Mouse (Mus musculus) lung, postnatal 36 days (tissue): ENCODE measurements around the gene Cep44.

Source experiments
- DNase-seq: peaks from one replicate; pipeline ENCODE4 v3.0.0; 2022; ENCODE audit warnings: mixed read lengths

Cep44 gene

DNA sequence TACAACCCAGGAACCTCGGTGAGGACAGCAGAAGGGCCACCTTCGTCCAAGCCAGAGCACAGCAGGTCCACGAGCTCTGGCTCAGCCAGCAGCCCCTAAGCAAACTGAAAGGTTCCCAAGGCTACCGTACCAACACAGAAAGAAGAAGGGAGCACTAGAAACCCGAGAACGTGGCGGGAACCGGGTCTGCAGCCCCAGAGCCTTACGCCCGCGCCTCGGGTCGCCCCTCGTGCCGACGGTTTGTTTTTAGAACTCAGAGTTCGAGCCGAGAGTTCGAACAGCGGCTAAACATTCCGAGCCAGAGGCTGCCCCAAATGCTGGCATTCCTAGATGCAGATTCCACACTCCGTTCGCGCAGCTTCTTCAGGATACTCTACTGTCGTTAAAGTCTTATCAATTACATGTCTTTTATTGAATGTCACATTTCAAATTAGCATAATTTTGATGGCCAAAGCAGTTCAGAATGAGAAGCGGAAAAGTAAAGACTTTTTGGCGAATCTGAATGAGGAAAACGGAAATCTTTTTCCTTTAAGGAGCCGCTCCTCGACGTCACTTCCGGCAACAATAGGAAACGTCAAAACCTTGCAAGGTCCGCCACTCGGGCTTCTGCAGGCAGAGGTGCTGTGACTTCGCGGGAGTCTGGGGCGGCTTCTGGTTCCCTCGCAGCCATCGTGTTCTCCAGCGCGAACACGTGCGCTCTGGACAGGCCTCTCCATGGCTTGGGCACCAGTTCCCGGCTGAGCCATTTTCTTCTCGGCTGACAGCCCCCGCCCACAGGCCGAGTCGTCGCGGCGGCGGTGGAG is at the start of gene Cep44, which contains the start of gene Fbxo8:
Gene Cep44, minus strand, starts transcription at position 490 of the 803 bp plus-strand sequence.
Gene Fbxo8, plus strand, starts transcription at position 533 of the 803 bp plus-strand sequence.
- peak; percentile 91 for DNase-seq

DNA sequence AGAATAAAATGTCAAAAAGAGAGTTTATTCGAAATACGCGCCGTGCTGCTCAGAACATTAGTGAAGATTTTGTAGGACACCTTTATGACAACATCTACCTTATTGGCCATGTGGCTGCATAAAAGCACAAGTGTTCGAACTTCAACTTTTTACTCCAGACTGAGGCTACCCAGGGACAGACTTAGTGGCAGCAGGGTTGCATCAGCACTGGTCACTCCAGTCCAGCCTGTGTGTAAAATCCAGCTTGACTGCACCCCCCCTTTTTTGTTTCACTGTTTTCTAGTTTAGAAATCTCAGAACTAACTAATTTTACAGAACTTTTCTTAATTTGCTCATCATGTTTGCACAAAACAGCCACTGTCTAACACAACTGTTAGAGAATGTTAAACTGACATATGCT is 40.7 kb upstream of the Cep44 start:
- no peak for DNase-seq

DNA sequence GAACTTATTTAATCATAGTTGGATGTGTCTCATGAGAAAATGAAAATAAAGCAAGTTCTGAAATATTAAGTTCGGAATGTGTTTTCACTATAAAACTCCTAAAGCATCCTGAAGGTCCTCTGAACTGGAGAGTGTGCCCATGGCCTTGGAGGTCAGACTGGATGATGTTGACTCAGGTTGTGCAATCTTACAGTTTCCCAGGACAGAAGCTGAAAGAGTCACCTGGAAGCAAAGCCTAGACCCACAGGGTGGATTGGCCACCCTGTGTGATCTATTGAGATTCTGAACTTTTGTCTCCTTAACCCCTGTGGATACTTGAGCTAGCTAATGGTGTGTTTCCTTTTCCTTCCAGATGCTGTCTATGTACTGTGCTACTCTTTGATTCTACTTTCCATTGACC is 40.2 kb upstream of the Cep44 start:
- DNase-seq = peak; percentile 20

DNA sequence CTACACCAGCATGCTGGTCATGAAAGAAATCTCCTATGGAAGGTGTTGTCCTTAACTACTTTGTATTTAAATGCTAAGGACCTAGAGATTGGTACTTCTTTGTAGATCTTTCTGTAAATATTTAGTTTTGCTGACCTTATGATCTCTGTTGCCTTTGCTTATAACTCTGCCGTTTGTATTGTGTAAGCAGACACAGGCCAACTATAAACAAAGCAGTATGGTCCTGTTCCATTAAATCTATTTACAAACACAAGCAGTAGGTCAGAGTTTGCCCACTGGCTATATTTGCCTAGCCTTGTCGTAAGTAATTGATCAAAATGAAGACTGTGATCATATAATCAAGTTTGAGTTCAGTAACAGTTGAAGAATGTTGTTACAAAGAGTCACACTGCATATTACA is 38.2 kb upstream of the Cep44 start:
- DNase-seq = no peak

DNA sequence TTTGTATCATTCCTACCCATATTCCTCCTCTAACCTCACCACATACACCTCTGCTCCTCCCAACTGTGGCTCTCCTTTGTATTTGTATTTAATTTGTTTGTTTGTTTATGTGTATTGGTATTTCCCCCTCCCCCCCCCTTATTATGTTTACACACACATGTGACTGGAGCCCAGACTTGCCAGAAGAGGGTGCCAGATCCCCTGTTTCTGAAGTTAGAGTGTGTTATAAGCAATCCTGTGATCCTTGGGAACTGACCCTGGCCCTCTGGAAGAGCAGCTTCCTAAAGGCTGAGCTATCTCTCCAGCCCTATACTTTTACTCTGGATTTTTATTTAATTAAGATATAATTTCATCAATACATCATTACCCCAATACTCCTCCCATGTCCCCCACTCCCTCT is 32.0 kb upstream of the Cep44 start:
- peak; percentile 32 for DNase-seq

DNA sequence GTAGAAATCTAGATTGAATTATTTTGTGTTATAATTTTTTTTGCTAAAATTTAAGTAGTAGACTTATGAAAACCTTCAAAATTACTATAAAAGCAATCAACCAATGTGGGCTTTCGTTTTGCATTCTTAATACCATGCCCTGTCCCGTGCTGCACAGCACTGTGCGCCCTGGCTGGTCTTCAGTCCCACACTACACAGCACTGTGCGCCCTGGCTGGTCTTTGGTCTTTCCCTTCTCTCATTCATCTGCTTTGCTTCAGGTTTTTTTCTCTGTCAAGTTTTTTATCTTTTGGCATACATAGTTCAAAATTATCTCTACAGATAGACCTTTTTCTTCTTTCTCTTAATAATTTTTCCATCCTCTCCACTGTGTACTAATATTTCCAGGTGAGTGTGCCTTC is 30.1 kb upstream of the Cep44 start:
- no peak for DNase-seq

DNA sequence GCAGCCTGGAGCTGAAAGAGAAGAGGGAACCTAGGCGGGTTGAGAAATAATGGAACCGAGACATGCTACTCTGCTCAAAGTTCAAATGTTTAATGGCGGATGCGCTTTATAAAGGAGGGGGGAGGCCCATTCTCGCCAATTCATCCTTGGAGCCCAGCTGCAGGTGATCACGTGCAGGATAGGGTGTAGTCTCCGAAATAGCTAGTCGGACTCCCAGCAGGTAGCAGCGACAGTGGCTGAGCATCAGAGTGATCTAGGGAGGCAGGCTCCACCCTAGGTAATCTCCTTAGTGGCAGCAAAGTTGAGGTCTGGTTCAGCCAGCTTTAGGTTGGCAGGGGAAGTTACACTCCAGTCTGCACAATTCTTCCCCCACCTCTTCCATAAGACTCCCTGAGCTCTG is 16.0 kb upstream of the Cep44 start:
- no peak for DNase-seq

DNA sequence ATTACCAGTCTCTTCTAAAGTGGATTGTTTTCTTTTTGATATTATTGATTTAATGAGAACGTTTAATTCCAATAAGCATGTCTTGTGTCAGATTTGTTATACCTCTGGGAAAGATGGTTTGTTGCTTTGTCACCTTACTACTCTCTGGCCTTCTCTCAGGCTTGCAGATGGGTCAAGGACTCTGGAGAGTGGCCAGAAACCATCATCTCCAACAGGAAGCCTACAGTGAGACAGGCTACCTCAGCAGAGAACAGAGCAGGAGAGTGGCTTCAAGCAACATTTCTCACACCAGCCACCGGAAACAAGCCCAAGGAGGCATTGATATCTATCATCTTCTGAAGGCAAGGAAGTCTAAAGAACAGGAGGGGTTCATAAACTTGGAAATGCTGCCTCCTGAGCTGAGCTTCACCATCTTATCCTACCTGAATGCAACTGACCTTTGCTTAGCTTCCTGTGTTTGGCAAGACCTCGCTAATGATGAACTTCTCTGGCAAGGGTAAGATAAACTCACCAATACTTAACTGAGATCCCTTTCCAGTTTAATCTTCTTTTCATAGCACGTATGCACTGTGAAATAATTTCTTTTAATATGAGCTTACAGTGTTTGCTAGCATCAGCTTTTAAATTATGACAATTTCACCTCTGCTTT is 13.7 kb upstream of the Cep44 start:
- no peak for DNase-seq

DNA sequence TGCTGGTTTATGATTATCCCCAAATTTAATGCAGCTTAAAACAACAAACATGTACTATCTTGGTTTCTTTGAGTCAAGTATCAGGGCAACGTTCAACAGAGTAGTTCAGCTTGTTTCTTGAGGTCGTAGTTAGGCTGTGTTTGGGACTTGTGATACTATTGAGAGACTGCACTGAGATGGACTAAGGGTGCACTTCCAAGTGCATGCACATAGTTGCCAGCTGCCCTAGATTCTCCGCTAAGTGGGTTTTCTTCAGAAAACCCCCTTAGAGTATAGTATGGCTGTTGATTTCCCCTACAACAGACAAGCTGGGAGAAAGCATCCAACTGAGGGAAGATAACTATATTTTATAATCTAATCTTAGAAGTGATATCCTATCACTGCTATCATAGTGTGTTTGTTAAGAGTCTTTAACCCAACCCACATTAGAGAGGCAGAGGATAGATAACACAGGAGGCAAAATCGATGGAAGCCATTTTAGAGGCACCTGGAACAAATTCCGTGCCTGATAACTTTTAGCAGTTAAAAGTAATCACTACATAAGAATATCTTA is 1.8 kb upstream of the Cep44 start:
- DNase-seq = no peak

DNA sequence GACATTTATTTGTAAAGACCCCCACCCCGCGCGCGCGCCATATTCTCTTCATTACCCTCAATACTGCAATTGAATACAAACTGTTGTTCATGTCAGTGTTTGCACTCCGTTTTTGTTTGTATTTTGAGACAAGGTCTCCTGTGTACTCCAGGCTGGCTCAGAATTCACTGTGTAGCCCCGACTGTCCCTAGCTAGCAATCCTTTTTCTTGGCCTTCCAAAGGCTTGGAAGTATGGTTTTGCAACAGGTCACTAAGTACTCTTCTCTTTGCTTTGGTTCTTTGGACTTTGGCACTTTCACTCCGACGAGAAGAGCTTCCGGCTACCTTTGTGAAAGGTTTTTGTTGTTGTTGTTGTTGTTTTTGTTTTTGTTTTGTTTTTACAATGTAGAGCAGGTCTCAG is 1.2 kb upstream of the Cep44 start:
- DNase-seq = no peak

DNA sequence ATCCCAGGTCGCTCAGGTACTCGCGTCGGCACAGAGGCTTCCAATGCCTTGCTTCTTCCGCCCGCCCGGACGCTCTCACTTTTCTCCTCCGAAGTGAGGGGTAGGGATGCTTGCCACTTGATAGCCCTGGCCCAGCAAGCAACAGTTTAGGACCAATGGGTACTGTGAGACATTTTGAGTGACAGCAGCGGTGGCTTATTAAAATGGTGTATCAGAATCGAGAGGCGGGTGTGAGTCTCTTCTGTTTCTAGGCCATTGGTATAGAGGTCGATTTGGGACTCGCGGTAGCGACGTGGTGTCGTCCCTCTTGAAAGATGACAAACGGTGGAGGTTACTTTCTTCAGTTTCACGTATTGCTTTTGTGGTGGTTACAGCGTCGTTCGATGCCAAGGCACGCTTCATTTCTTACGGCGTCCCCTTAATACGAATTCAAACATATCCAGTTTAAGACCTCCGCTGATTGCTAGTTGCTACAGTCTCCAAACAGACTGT is 560 bp upstream of the Cep44 start:
- DNase-seq = peak; percentile 98

DNA sequence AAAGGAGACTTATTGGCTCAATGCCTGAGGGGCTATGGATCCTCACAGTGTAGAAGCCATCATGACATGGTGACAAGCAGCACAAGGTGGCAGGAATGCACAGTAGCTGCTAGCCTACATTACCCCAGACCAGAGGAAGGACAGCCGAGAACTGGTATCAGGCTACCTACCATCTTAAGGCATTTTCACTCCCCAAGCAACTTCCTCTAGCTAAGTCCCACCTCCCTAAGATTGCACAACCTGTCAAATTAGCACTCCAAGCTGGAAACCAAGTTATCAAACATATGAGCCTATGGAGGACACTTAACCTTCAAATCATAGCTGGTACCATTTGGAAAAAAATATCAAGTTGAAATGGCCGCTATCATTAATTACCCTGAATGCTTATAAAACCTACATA is 3.0 kb downstream of the Cep44 start:
- peak; percentile 6 for DNase-seq

DNA sequence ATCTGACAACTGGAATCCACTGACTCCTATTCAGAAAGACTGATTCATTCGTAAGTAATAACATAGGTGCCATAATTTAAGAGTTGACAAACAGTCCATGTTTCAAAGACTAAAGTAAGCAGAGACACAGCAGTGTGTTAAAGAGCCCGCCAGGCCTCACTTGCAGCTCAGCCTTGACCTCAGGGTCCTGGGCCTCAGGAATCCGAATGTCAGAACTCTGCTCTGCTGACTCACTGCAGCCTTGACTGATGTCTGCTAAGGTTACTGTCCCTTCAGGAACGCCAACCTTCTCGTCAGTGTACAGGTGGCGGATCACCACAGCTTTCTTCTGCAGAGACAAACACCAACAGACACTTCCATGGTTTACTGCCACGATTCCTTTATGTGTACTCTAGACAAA is 10.1 kb downstream of the Cep44 start:
- no peak for DNase-seq

DNA sequence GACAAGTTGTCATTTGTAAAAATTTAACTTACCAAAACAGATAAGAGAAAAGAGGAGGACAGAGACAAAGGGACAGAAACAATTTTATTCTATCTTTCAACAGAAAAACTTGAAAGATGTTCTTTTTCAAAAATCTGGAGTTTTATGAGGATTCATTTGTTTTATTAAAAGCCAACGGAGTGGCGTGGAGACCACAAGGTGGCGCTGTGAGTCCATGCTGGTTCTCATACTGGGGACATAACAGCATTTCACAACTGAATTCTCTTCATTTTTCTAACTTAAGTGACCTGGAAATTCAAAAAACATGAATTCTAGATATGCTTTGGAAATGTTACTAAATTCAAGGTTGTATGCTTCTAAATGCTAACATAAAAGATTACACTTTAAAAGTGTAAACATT is 20.5 kb downstream of the Cep44 start:
- peak; percentile 69 for DNase-seq

DNA sequence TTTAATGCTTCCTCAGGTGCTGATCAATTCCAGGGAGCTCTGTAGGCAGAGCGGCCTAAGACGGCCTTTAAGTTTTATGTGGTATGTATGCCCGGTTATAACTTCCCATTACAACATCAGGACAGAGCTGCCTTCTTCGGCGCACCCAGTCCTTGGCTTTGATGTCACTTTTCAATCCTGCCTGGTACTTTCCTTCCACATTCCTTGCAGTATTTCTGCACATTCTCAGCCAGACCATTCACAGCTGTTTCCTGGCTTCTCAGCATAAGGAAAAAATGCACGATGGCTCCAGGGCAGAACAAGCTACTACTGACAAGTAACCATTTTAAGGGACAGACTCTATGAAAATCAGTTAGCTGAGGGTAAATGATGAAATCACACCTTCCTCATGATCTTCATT is 22.0 kb downstream of the Cep44 start:
- no peak for DNase-seq

DNA sequence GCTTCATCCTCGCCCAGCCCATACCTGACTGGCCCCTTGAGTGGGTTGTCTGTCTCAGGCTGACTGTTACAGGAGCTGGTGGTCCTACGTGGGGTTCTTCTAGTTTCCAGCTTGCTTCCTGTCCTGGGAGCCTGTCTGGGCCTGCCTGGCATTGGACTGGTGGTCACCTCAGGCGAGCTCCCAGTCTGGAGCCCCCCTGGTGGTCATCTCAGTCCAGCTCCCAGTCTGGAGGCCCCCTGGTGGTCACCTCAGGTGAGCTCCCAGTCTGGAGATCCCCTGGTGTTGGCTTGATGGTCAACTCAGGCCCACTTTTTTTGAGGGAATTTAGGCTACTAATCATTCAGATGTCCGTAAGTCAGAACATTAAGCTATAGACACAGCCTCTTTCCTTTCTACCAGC is 29.8 kb downstream of the Cep44 start:
- no peak for DNase-seq

DNA sequence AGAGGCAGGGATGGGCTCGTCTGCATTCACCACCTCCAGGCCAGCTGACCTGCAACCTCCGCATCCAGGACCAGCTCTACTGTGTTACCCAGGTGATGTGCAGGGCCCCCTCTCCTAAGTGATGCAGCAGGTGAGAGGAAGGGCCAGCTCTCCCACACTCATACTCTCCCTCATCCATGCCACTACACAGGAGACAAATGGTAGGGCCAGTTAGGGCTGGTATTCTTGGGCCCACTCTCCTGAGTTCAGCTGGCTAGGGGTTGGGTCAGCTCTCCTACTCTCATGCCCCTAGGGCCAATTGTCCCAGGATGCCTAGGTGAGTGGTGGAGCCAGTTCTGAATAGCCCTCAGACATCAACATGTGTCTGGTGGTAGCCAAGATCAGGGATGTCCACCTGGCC is 30.6 kb downstream of the Cep44 start:
- DNase-seq = no peak

DNA sequence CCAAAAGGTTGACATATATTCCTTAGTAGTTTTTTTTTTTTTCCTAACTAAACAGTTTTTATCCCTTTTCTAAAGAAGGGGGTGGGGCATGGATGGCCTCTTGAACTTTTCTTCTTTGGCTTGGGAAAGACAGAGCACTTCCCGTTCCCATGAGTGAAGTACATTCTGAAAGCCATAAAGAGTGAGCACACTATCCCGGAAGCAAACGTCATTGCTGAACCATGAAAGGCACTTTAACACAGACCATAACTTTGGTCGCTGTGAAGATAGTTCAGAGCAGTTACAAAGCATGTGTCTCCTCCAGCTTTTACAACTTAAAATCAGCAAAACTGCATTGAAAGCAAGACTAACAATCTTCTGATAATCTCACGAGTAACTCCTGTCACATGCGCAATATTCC is 32.0 kb downstream of the Cep44 start:
- DNase-seq = no peak

DNA sequence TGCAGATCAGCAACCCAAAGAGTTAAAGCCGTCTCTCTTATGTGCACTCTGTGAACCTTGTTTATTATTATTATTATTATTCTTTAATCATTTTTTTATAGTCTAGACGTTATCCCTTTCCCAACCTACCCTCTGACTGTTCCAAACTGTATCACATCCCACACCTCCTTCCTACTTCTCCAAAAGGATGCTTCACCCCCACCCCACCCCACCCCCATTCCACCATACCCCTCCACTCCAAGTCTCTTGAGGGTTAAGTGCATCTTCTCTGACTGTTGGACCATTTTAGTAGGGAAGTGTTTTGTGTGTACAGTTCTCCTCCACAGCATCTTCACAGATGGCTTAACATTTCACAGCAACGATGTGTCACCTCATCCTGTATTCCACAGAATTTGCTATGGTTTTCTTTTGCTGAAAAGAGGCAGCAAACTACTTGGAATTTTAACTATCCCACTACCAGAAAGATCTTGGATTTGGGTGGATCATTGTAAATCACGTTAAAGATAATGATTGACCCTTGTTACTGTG is 41.8 kb downstream of the Cep44 start:
- no peak for DNase-seq

DNA sequence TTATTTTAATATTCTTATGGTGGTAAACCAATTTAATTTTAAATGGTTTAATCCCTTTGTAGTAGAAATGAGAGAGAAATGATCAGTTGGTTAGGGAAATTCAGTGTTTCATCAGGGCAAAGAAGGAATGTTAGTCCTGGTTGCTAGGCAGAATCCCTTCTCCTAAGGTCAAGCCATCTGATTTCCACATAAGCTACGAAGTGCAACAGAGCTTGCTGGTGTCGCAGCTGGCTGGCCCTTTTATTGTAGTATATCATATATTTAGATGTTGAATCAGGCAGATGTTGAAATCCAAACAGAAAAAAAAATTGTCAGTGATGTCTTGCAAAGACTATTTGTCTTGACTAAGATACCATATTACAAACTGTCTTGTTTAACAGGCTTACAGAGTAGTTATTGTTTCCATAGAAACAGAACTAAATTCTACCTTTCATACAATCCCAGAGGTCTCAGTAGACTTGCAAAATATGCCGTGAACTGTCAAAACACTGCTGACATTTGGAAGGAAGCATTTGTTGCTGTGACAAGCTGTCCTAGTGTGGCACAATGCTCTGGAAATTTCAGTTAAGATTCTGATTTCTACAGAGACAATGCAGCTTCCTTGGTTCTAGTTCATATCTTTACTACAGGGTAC is 42.4 kb downstream of the Cep44 start:
- DNase-seq = no peak

DNA sequence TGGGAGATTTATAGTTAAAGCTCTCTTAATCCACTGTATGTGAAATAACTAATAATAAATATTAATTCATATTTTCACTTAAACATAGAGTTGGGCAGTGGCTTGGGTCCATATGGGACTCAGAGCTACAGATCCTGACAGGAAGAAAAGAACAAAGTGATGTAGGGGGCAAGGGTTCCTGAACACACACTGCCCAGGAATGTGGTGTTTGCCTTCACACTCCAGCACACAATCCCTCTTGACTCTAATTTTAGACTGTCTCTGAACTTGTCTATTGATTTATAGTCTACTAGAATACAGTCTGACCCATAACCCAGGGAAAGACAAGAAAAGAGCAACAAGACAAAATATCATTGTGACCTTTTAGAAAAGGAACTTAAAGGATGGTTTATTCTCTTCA is 48.9 kb downstream of the Cep44 start:
- no peak for DNase-seq

DNA sequence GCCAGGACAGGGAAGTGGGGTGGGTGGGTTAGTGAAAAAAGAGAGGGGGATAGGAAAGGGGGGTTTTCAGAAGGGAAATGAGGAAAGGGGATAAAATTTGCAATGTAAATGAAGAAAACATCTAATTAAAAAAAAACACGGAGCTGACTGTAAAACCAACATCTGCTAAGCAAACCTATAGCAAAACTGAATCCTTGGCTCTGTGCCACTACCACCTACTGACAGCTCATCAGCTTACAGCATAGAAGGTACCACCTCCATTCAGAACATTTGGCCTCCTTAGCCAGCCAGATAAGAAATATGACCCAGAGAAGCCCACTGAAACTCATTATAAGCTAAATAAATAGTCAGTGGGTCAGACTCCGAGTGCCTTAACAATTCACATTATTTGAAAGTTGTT is 61.4 kb downstream of the Cep44 start:
- no peak for DNase-seq

DNA sequence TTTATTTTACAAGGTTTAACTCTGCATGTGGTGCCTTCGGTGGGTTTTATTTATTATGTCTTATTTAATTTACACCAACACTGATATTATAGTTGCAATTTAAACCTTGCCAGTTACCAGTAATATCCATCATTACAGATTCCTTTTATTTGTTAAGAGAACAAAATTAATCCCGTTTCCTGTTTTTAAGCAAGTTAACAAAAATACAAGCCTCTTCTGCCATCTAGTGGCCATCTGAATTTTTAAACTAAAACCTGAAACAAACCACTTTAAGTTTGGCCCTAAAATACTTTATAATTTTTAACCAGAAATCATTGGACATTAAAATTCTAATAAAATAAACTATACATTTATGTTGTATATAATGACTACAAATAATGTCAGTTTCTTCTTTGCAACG is 64.8 kb downstream of the Cep44 start:
- DNase-seq = peak; percentile 46
